Mouse (Mus musculus) thymus, postnatal 4 days (tissue): ENCODE data around the gene Elmo1.

ENCODE experiments used
- DNase-seq: peaks from one replicate; pipeline ENCODE4 v3.0.0; 2021

The Elmo1 gene

GRCm38 (mm10) chr13:20212665-20213064 lies 122.3 kb downstream of the Elmo1 start:
- no peak for DNase-seq

GRCm38 (mm10) chr13:20213861-20214260 lies 123.5 kb downstream of the Elmo1 start:
- DNase-seq: no peak

- DNase-seq: no peak
These were observed 127.2 kb downstream of the Elmo1 start for GRCm38 (mm10) chr13:20217453-20218090.

- no peak for DNase-seq
These were observed 127.7 kb downstream of the Elmo1 start for GRCm38 (mm10) chr13:20218126-20218525.

GRCm38 (mm10) chr13:20220414-20220813 lies 130.0 kb downstream of the Elmo1 start:
- no peak for DNase-seq

GRCm38 (mm10) chr13:20227923-20228705 lies 137.7 kb downstream of the Elmo1 start:
- no peak for DNase-seq

- DNase-seq: no peak
These were observed 141.7 kb downstream of the Elmo1 start for GRCm38 (mm10) chr13:20231837-20232728.

GRCm38 (mm10) chr13:20233707-20234106 lies 143.3 kb downstream of the Elmo1 start:
- no peak for DNase-seq

- no peak for DNase-seq
These were observed 147.2 kb downstream of the Elmo1 start for GRCm38 (mm10) chr13:20237615-20238014.

- DNase-seq: no peak
These were observed 147.8 kb downstream of the Elmo1 start for GRCm38 (mm10) chr13:20238146-20238545.

GRCm38 (mm10) chr13:20238743-20239142 lies 148.3 kb downstream of the Elmo1 start:
- no peak for DNase-seq

- no peak for DNase-seq
These were observed 159.8 kb downstream of the Elmo1 start for GRCm38 (mm10) chr13:20250069-20250668.

- DNase-seq: no peak
These were observed 164.5 kb downstream of the Elmo1 start for GRCm38 (mm10) chr13:20254911-20255310.

GRCm38 (mm10) chr13:20255380-20255779 lies 165.0 kb downstream of the Elmo1 start:
- no peak for DNase-seq

GRCm38 (mm10) chr13:20256613-20257012 lies 166.2 kb downstream of the Elmo1 start:
- no peak for DNase-seq

GRCm38 (mm10) chr13:20257562-20258525 lies 167.4 kb downstream of the Elmo1 start:
- no peak for DNase-seq

GRCm38 (mm10) chr13:20263173-20263572 lies 172.8 kb downstream of the Elmo1 start:
- DNase-seq: peak; percentile 19

GRCm38 (mm10) chr13:20270148-20270547 lies 179.8 kb downstream of the Elmo1 start:
- DNase-seq: no peak

GRCm38 (mm10) chr13:20271799-20272198 lies 181.4 kb downstream of the Elmo1 start:
- DNase-seq: no peak

GRCm38 (mm10) chr13:20272562-20272961 lies 182.2 kb downstream of the Elmo1 start:
- DNase-seq: peak; percentile 56

GRCm38 (mm10) chr13:20279889-20280288 lies 189.5 kb downstream of the Elmo1 start:
- no peak for DNase-seq

GRCm38 (mm10) chr13:20283891-20284290 lies 193.5 kb downstream of the Elmo1 start:
- DNase-seq: no peak
